Mouse (Mus musculus): ENCODE results near the gene Gm6525.

DNA sequence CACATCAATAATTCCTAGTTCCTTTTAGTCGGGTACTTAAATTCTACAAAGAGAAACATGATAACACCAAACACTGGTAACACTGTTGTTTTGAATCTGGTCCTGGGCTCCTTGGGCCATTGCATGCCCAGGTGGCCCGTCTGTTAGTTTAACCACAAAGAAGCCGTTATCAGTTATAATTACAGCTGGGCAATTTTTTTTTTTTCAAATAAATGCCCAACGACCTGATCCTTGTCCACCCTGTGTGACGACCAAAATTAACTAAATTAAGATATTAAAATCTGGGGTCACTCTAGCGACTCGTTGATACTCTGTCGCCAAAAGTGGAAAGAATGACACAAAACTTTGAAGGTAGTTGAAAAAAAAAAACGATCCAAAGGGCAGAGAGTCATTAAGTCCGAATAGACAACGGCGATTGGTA lies 19.2 kb upstream of the Gm6525 start:
- TF ChIP-seq CTCF (IDR thresholded peaks at IDR 0.05; ENCODE audit: borderline replicate concordance, extremely low read depth, insufficient read depth, insufficient read length) (no peak), POLR2A (IDR thresholded peaks at IDR 0.05; ENCODE audit: borderline replicate concordance, extremely low read depth, insufficient read depth, insufficient read length, poor library complexity, severe bottlenecking) (no peak)
